Mouse (Mus musculus) C2C12 (cell line): ENCODE results near the gene Mpv17. TPM values are rescaled to one million over a fixed set of nuclear protein-coding genes. Genes with fewer than 3 reads are reported as not detected.

Experiments used
- H3K27me3 ChIP-seq: one replicate; pipeline ENCODE4 v1.6.1; 2011; ENCODE audit not compliant: control insufficient read depth, insufficient read depth, insufficient read length
- H3K36me3 ChIP-seq: one replicate; pipeline ENCODE4 v1.6.1; 2011; ENCODE audit not compliant: control insufficient read depth, insufficient read depth
- H3K4me3 ChIP-seq: one replicate; pipeline ENCODE4 v1.5.1; 2011; ENCODE audit warnings: mild to moderate bottlenecking, control low read depth; ENCODE audit not compliant: poor library complexity, insufficient read depth, severe bottlenecking
- H3K79me2 ChIP-seq: one replicate; pipeline ENCODE4 v1.6.1; 2011; ENCODE audit not compliant: control insufficient read depth, insufficient read depth
- H3K79me3 ChIP-seq: one replicate; pipeline ENCODE4 v1.6.1; 2011; ENCODE audit warnings: low read depth, control low read depth
- H3ac ChIP-seq: one replicate; pipeline ENCODE3; 2011; ENCODE audit warnings: low read depth; ENCODE audit not compliant: control insufficient read depth, insufficient read length
- CEBPB ChIP-seq: IDR thresholded peaks from one replicate; pipeline ENCODE4 v1.6.1; 2011; ENCODE audit warnings: low read depth, mild to moderate bottlenecking, control low read depth, moderate library complexity
- CTCF ChIP-seq: IDR thresholded peaks from one replicate; pipeline ENCODE4 v1.5.1; 2011; ENCODE audit not compliant: control insufficient read depth, insufficient read depth, insufficient read length
- FOSL1 ChIP-seq: IDR thresholded peaks from one replicate; pipeline ENCODE4 v1.8.0; 2011; ENCODE audit warnings: mild to moderate bottlenecking, low read length; ENCODE audit not compliant: poor library complexity, insufficient read depth, severe bottlenecking
- MAX ChIP-seq: IDR thresholded peaks from one replicate; pipeline ENCODE4 v1.6.1; 2011; ENCODE audit warnings: mild to moderate bottlenecking, control low read depth
- MYOD1 ChIP-seq: IDR thresholded peaks from one replicate; pipeline ENCODE4 v1.6.1; 2011; ENCODE audit warnings: low read depth; ENCODE audit not compliant: control insufficient read depth, insufficient read length
- MYOG ChIP-seq: IDR thresholded peaks from one replicate; pipeline ENCODE4 v1.6.1; 2011; ENCODE audit not compliant: control insufficient read depth, insufficient read length; ENCODE audit errors: extremely low read depth
- USF1 ChIP-seq: IDR thresholded peaks from one replicate; pipeline ENCODE4 v1.6.1; 2011; ENCODE audit warnings: low read depth, mild to moderate bottlenecking, control low read depth, moderate library complexity
- polyA plus RNA-seq: library from polyadenylated mRNA; unstranded; fragments of >200 nt; fragmentation: generic; extraction: Trizol; gene quantifications from one replicate; pipeline ENCODE4 v1.2.1, GENCODE M21; 2012; ENCODE audit warnings: missing spikeins

Mpv17 gene
- polyA plus RNA-seq, 1 experiment, result 35.6 TPM

- Histone ChIP-seq H3K36me3 (peaks cover 72% of the 10 kb centered on the region), H3K4me3 (no peak overlapping the region), H3K79me3 (peaks cover 21% of the 10 kb centered on the region), H3ac (no peak overlapping the region), H3K79me2 (peaks cover 46% of the 10 kb centered on the region), H3K27me3 (no peaks in the 10 kb centered on the region)
- no peak for TF ChIP-seq CTCF
- no peak for TF ChIP-seq MYOG
- TF ChIP-seq CEBPB, result no peak
- no peak for TF ChIP-seq MYOD1
- TF ChIP-seq FOSL1, result no peak
- no peak for TF ChIP-seq MAX
- TF ChIP-seq USF1, result no peak
These were observed 41.6 kb upstream of the Mpv17 start for GRCm38 (mm10) chr5:31195671-31196070.

- Histone ChIP-seq H3ac (no peak overlapping the region), H3K4me3 (no peak overlapping the region), H3K27me3 (no peaks in the 10 kb centered on the region), H3K36me3 (peaks cover 72% of the 10 kb centered on the region), H3K79me2 (peaks cover 40% of the 10 kb centered on the region), H3K79me3 (peaks cover 20% of the 10 kb centered on the region)
- no peak for TF ChIP-seq CTCF
- TF ChIP-seq MAX, result no peak
- no peak for TF ChIP-seq CEBPB
- no peak for TF ChIP-seq MYOD1
- no peak for TF ChIP-seq FOSL1
- TF ChIP-seq USF1, result no peak
- TF ChIP-seq MYOG, result no peak
These were observed 40.7 kb upstream of the Mpv17 start for GRCm38 (mm10) chr5:31194486-31195485.

- no peak for TF ChIP-seq USF1
- no peak for TF ChIP-seq MYOG
- TF ChIP-seq MAX, result no peak
- TF ChIP-seq CEBPB, result no peak
- no peak for TF ChIP-seq CTCF
- no peak for TF ChIP-seq MYOD1
- TF ChIP-seq FOSL1, result no peak
- peaks cover 19% of the 10 kb centered on the region for H3K79me3 ChIP-seq
- peak overlapping the region; percentile 75 for H3ac ChIP-seq
- peak overlapping the region; percentile 90 for H3K4me3 ChIP-seq
- H3K36me3 ChIP-seq, result peaks cover 71% of the 10 kb centered on the region
- peaks cover 40% of the 10 kb centered on the region for H3K79me2 ChIP-seq
- no peaks in the 10 kb centered on the region for H3K27me3 ChIP-seq
These were observed 39.7 kb upstream of the Mpv17 start for GRCm38 (mm10) chr5:31193631-31194281.

- H3ac ChIP-seq, result peak within 1 kb of the TSS; percentile 77
- H3K27me3 ChIP-seq, result no peaks in the 10 kb centered on the region
- peak within 1 kb of the TSS; percentile 90 for H3K4me3 ChIP-seq
- peaks cover 19% of the 10 kb centered on the region for H3K79me3 ChIP-seq
- peaks cover 65% of the 10 kb centered on the region for H3K36me3 ChIP-seq
- TF ChIP-seq MAX (peak; percentile 16), USF1 (no peak), MYOG (no peak), FOSL1 (no peak), MYOD1 (no peak), CTCF (peak; percentile 91), CEBPB (no peak)
- peaks cover 40% of the 10 kb centered on the region for H3K79me2 ChIP-seq
These were observed 39.0 kb upstream of the Mpv17 start, which contains the start of the genes Snx17 and Eif2b4 for GRCm38 (mm10) chr5:31192939-31193630. TSS of gene Snx17 (plus strand) at chr5:31193227. TSS of gene Eif2b4 (minus strand) at chr5:31193430.

GRCm38 (mm10) chr5:31192045-31192938, 38.2 kb upstream of the Mpv17 start:
- peaks cover 64% of the 10 kb centered on the region for H3K36me3 ChIP-seq
- peak overlapping the region; percentile 90 for H3K4me3 ChIP-seq
- no peaks in the 10 kb centered on the region for H3K27me3 ChIP-seq
- TF ChIP-seq MYOD1, result peak; percentile 9
- TF ChIP-seq MAX, result no peak
- peaks cover 19% of the 10 kb centered on the region for H3K79me3 ChIP-seq
- H3K79me2 ChIP-seq, result peaks cover 40% of the 10 kb centered on the region
- peak overlapping the region; percentile 77 for H3ac ChIP-seq
